8 mouse cellular contexts compared by ENCODE assay signal in the genomic region with DNA sequence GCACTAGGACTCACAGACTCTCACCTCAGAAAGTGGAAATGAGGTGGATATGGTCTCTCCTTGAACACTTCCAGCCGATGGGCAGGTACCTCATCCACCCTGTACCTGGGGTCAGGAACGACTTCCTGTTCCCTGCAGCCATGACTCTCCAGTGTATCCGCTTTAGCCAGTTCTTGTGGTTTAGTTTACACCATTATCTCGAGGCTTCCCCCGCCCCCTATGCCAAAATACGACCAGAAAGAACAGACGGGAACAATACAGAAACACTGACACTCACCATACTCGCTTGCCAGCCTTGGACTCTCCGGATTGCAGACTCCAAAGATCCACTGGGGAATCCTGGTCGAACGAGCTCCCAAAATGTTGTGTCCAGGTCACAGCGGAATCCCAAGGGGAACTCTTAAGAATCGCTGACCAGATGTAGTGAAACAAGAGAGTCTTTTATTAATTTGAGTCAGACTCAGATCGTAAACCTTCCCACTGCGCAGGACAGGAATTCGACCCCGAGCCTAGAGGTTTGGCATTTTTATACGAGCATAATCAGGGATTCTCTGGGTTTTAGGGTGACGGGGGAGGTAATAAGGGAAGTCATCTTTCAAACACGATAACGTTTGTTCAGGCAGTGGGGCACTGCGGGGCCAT. TPM values are rescaled to one million over a fixed set of nuclear protein-coding genes. Genes with fewer than 3 reads are reported as not detected.
DNase-seq lines count a peak whose midpoint lies in the region; ATAC-seq and TF ChIP-seq lines count a peak whose summit lies in the region.

No protein-coding gene starts in this region.

- intact Hi-C loops in left cerebral cortex, postnatal 10 days (cut with DNase I), result no loop called here

- ATAC-seq in kidney, embryonic 16.5 days (ENCODE audit: low FRiP score, low TSS enrichment), result no peak; the same call in 1 of the 2 replicates
- no peak for ATAC-seq in heart, postnatal 0 days (ENCODE audit: insufficient read depth, low read depth)
- peak; percentile 56 for ATAC-seq in megakaryocyte-erythroid progenitor cell, adult 5-6 weeks (replicated peaks; ENCODE audit: low FRiP score, low TSS enrichment, poor library complexity, severe bottlenecking)

- no peak for TF ChIP-seq CTCF in heart, postnatal 0 days (IDR thresholded peaks at IDR 0.05; ENCODE audit: low read depth)

- H3K27me3 ChIP-seq in kidney, embryonic 16.5 days (ENCODE audit: insufficient read depth, low read length), result no peaks in the 10 kb centered on the region
- no peaks in the 10 kb centered on the region for H3K27me3 ChIP-seq in heart, postnatal 0 days (ENCODE audit: control insufficient read depth, insufficient read depth, low read length)

- 17% methylated on average over 22 of the region's 22 CpGs for WGBS in kidney, embryonic 16.5 days
- WGBS in heart, postnatal 0 days, result 47% methylated on average over 22 of the region's 22 CpGs

- TF ChIP-seq EP300 in heart, postnatal 0 days (IDR thresholded peaks at IDR 0.05; ENCODE audit: low read depth), result no peak

- H3K9ac ChIP-seq in kidney, embryonic 16.5 days (replicated peaks; ENCODE audit: low read length), result peak overlapping the region; percentile 53
- no peak overlapping the region for H3K9ac ChIP-seq in heart, postnatal 0 days (replicated peaks; ENCODE audit: low read depth, low read length)

- no peak for DNase-seq in kidney, postnatal 10 days
- no peak for DNase-seq in heart, postnatal 0 days (ENCODE audit: low spot score)
- DNase-seq in urinary bladder, adult 18-20 months (ENCODE audit: low spot score in 2 of 2), result no peak
- no peak for DNase-seq in left cerebral cortex, postnatal 10 days (ENCODE audit: extremely low spot score in 1 of 2, low spot score in 2 of 2)
- no peak for DNase-seq in right cerebral cortex, postnatal 36 days (ENCODE audit: low spot score in 2 of 2)

- peaks cover 7% of the 10 kb centered on the region for H3K4me1 ChIP-seq in kidney, embryonic 16.5 days (ENCODE audit: insufficient read depth, low read length)
- H3K4me1 ChIP-seq in brown adipose tissue, adult 24 weeks (ENCODE audit: control insufficient read depth, insufficient read depth, insufficient read length, low read length), result 0 out of 2 replicates have a peak, but pooled peaks cover 2% of the 10 kb centered on the region
- H3K4me1 ChIP-seq in heart, postnatal 0 days (ENCODE audit: control insufficient read depth, insufficient read depth), result no peaks in the 10 kb centered on the region; the same call in 1 of the 2 replicates

- H3K4me2 ChIP-seq in kidney, embryonic 16.5 days (replicated peaks; ENCODE audit: low read depth, low read length), result peak overlapping the region; percentile 64
- peak overlapping the region; percentile 39; the same call in 1 of the 2 replicates for H3K4me2 ChIP-seq in heart, postnatal 0 days (ENCODE audit: low read depth, low read length)

- no peaks in the 10 kb centered on the region for H3K36me3 ChIP-seq in kidney, embryonic 16.5 days (ENCODE audit: insufficient read depth, low read length)
- no peaks in the 10 kb centered on the region for H3K36me3 ChIP-seq in heart, postnatal 0 days (replicated peaks; ENCODE audit: control insufficient read depth, insufficient read depth, low read length)

- peak overlapping the region; percentile 37 for H3K4me3 ChIP-seq in kidney, embryonic 16.5 days (ENCODE audit: low read length)
- H3K4me3 ChIP-seq in brown adipose tissue, adult 24 weeks (ENCODE audit: insufficient read depth, low read depth, low read length), result peak overlapping the region; percentile 13
- H3K4me3 ChIP-seq in heart, postnatal 0 days (ENCODE audit: low read depth, low read length), result peak overlapping the region; percentile 4; the same call in 1 of the 2 replicates

- no peaks in the 10 kb centered on the region for H3K9me3 ChIP-seq in kidney, embryonic 16.5 days (ENCODE audit: low read length)
- H3K9me3 ChIP-seq in heart, postnatal 0 days (replicated peaks; ENCODE audit: control insufficient read depth, low read length), result no peaks in the 10 kb centered on the region

- no peak overlapping the region for H3K27ac ChIP-seq in kidney, embryonic 16.5 days (ENCODE audit: low read length)
- no peak overlapping the region for H3K27ac ChIP-seq in brown adipose tissue, adult 24 weeks (replicated peaks; ENCODE audit: low read depth, low read length)
- H3K27ac ChIP-seq in heart, postnatal 0 days (ENCODE audit: low read depth), result no peak overlapping the region

RNA-seq across cellular contexts. Expression of a gene that starts 49.4 kb away (rescaled TPM):
- polyA plus RNA-seq in kidney, embryonic 16.5 days (2015; fragmentation: Nextera tagmentation; extraction: Ambion mirVana), result 9.6 and 10.3 TPM in 2 replicates
- polyA plus RNA-seq in brown adipose tissue, adult 24 weeks (2012; ENCODE audit: insufficient read depth, insufficient read length, missing spikeins), result 15.4 and 16.1 TPM in 2 replicates
- 14.2 and 15.6 TPM in 2 replicates for total RNA-seq in heart, postnatal 0 days (2014; rRNA removed; ENCODE audit: low replicate concordance)
- 11.6 and 12.4 TPM in 2 replicates for polyA plus RNA-seq in heart, postnatal 0 days (2015; fragmentation: Nextera tagmentation; extraction: Ambion mirVana)
- total RNA-seq in megakaryocyte-erythroid progenitor cell, adult 5-6 weeks (2014; fragmentation: Nextera tagmentation), result 44.2 and 51.6 TPM in 2 replicates
- 27.1 and 35.5 TPM in 2 replicates for total RNA-seq in megakaryocyte-erythroid progenitor cell, adult 5-6 weeks (2017)
- 1 to 10 TPM; 2.7 to 2.8 TPM for total RNA-seq in left cerebral cortex, postnatal 10 days (2021)

RNA-seq across cellular contexts. Expression of a gene that starts 55.4 kb away (rescaled TPM):
- polyA plus RNA-seq in kidney, embryonic 16.5 days (2015; fragmentation: Nextera tagmentation; extraction: Ambion mirVana), result 61.1 and 71.0 TPM in 2 replicates
- 29.1 and 31.1 TPM in 2 replicates for polyA plus RNA-seq in brown adipose tissue, adult 24 weeks (2012; ENCODE audit: insufficient read depth, insufficient read length, missing spikeins)
- total RNA-seq in heart, postnatal 0 days (2014; rRNA removed; ENCODE audit: low replicate concordance), result 10.0 and 12.8 TPM in 2 replicates
- polyA plus RNA-seq in heart, postnatal 0 days (2015; fragmentation: Nextera tagmentation; extraction: Ambion mirVana), result 30.0 and 30.8 TPM in 2 replicates
- 70.6 and 102 TPM in 2 replicates for total RNA-seq in megakaryocyte-erythroid progenitor cell, adult 5-6 weeks (2014; fragmentation: Nextera tagmentation)
- 263 and 350 TPM in 2 replicates for total RNA-seq in megakaryocyte-erythroid progenitor cell, adult 5-6 weeks (2017)
- 10 to 100 TPM; 25.9 to 30.9 TPM for total RNA-seq in left cerebral cortex, postnatal 10 days (2021)
